Mouse (Mus musculus) myocyte (in vitro differentiated cells): ENCODE data around the gene Olfr1046.

Experiments
- CEBPB ChIP-seq: IDR thresholded peaks from 2 replicates; pipeline ENCODE4 v1.6.1; 2011; ENCODE audit warnings: mild to moderate bottlenecking, moderate library complexity; ENCODE audit not compliant: poor library complexity, insufficient read depth, severe bottlenecking
- E2F4 ChIP-seq: IDR thresholded peaks from one replicate; pipeline ENCODE4 v1.6.1; 2011; ENCODE audit warnings: mild to moderate bottlenecking, control low read depth, moderate library complexity; ENCODE audit not compliant: insufficient read depth
- MAX ChIP-seq: IDR thresholded peaks from one replicate; pipeline ENCODE4 v1.6.1; 2011; ENCODE audit warnings: low read depth, mild to moderate bottlenecking, control low read depth
- MYOD1 ChIP-seq, 3 experiments: IDR thresholded peaks; one replicate each; pipeline ENCODE4 v1.6.1; 2011; ENCODE audit warnings: control low read depth in 2 of 3, low read depth in 2 of 3, mild to moderate bottlenecking in 2 of 3, moderate library complexity in 1 of 3; ENCODE audit not compliant: insufficient read length in 2 of 3, control insufficient read depth in 1 of 3
- MYOG ChIP-seq, 3 experiments: IDR thresholded peaks; one replicate each; pipeline ENCODE4 v1.6.1; 2011; ENCODE audit warnings: control low read depth in 2 of 3, low read depth in 2 of 3, mild to moderate bottlenecking in 2 of 3; ENCODE audit not compliant: insufficient read length in 2 of 3, control insufficient read depth in 1 of 3, insufficient read depth in 1 of 3
- POLR2A ChIP-seq: IDR thresholded peaks from one replicate; pipeline ENCODE4 v1.6.1; 2011; ENCODE audit warnings: low read depth, mild to moderate bottlenecking, control low read depth, moderate library complexity; ENCODE audit not compliant: insufficient read length
- POLR2AphosphoS2 ChIP-seq: IDR thresholded peaks from one replicate; pipeline ENCODE4 v1.6.1; 2011; ENCODE audit warnings: low read depth, control low read depth; ENCODE audit not compliant: insufficient read length
- REST ChIP-seq: IDR thresholded peaks from one replicate; pipeline ENCODE4 v1.6.1; 2011; ENCODE audit warnings: mild to moderate bottlenecking, control low read depth, moderate library complexity; ENCODE audit not compliant: insufficient read depth, insufficient read length
- SRF ChIP-seq: IDR thresholded peaks from one replicate; pipeline ENCODE4 v1.6.1; 2011; ENCODE audit warnings: low read depth; ENCODE audit not compliant: control insufficient read depth, insufficient read length
- TCF12 ChIP-seq: IDR thresholded peaks from one replicate; pipeline ENCODE4 v1.6.1; 2011; ENCODE audit warnings: mild to moderate bottlenecking, control low read depth; ENCODE audit not compliant: poor library complexity, insufficient read depth, severe bottlenecking
- TCF3 ChIP-seq: IDR thresholded peaks from one replicate; pipeline ENCODE4 v1.6.1; 2011; ENCODE audit warnings: low read depth, control low read depth; ENCODE audit not compliant: insufficient read length
- USF1 ChIP-seq: IDR thresholded peaks from one replicate; pipeline ENCODE4 v1.6.1; 2011; ENCODE audit warnings: low read depth, mild to moderate bottlenecking, control low read depth, moderate library complexity

GRCm38 (mm10) chr2:86202909-86203308 is 16.2 kb downstream of the Olfr1046 start, which contains the start of gene Olfr1045:
- TF ChIP-seq POLR2A, result no peak
- no peak for TF ChIP-seq USF1
- TF ChIP-seq MAX, result no peak
- no peak for TF ChIP-seq MYOD1 (IDR thresholded peaks at IDR 0.05; ENCODE audit: control insufficient read depth in 1 of 3, insufficient read length in 2 of 3, low read depth in 2 of 3)
- no peak for TF ChIP-seq POLR2AphosphoS2
- TF ChIP-seq TCF12, result no peak
- no peak for TF ChIP-seq E2F4
- TF ChIP-seq SRF, result no peak
- TF ChIP-seq MYOG (IDR thresholded peaks at IDR 0.05; ENCODE audit: control insufficient read depth in 1 of 3, insufficient read depth in 1 of 3, insufficient read length in 2 of 3, low read depth in 2 of 3), result no peak
- TF ChIP-seq CEBPB, result no peak
- no peak for TF ChIP-seq REST
- TF ChIP-seq TCF3, result no peak
